Mouse (Mus musculus): Measurements from ENCODE around the gene Abcg3. TPM values are rescaled to one million over a fixed set of nuclear protein-coding genes. Genes with fewer than 3 reads are reported as not detected.
"Not testable (repeated sequence)": the region's sequence is repeated elsewhere in the genome, so short reads cannot be mapped to it uniquely, and the experiment has no call there.

Abcg3 gene
- 0.63 and 2.4 TPM in 2 replicates for total RNA-seq (2021)
- long read RNA-seq, experiment 1, partial matches to known transcripts: 0 of 2 reads
- long read RNA-seq, experiment 1, other reads (novel, unspliced or antisense): 1 of 2 reads
- long read RNA-seq, experiment 2: 0 reads

GRCm38 (mm10) chr5:104982535-104982934 lies at the start of gene Abcg3:
TSS of gene Abcg3 (minus strand) at chr5:104982718.
- peak; percentile 12 for DNase-seq

GRCm38 (mm10) chr5:105012551-105012950 lies 30.0 kb upstream of the Abcg3 start:
- no peak for DNase-seq

- DNase-seq: no peak
Measured at GRCm38 (mm10) chr5:105011570-105011969, 29.1 kb upstream of the Abcg3 start.

- DNase-seq: no peak
Measured at GRCm38 (mm10) chr5:105010376-105010775, 27.9 kb upstream of the Abcg3 start.

- no peak for DNase-seq
Measured at GRCm38 (mm10) chr5:104989411-104989810, 6.9 kb upstream of the Abcg3 start.

- DNase-seq: no peak
Measured at GRCm38 (mm10) chr5:104988000-104988399, 5.5 kb upstream of the Abcg3 start.

GRCm38 (mm10) chr5:104986706-104987105 lies 4.2 kb upstream of the Abcg3 start:
- DNase-seq: peak; percentile 49

- no peak for DNase-seq
Measured at GRCm38 (mm10) chr5:104979040-104979513, 3.4 kb downstream of the Abcg3 start.

GRCm38 (mm10) chr5:104958141-104958793 lies 24.3 kb downstream of the Abcg3 start:
- DNase-seq: no peak

GRCm38 (mm10) chr5:104955208-104955607 lies 27.3 kb downstream of the Abcg3 start:
- no peak for DNase-seq

GRCm38 (mm10) chr5:104946951-104947350 lies 35.6 kb downstream of the Abcg3 start:
- no peak for DNase-seq

- DNase-seq: no peak
Measured at GRCm38 (mm10) chr5:104934148-104934547, 48.4 kb downstream of the Abcg3 start.

GRCm38 (mm10) chr5:104906556-104906955 lies 76.0 kb downstream of the Abcg3 start:
- not testable (repeated sequence) for DNase-seq

Other genes starting within 250 kb of the Abcg3 start
- gene Zfp951, start 122.6 kb downstream of the Abcg3 start, total RNA-seq (2021): 3.0 and 3.9 TPM in 2 replicates
- 7.2 and 12.3 TPM in 2 replicates for gene Gbp9, start 156.8 kb upstream of the Abcg3 start, total RNA-seq (2021)
- gene Gbp8, start 156.8 kb upstream of the Abcg3 start, total RNA-seq (2021): 0.74 and 2.5 TPM in 2 replicates
- gene Gbp4, start 156.9 kb upstream of the Abcg3 start, total RNA-seq (2021): 4.4 and 10.9 TPM in 2 replicates